Mouse (Mus musculus): ENCODE results near the gene Kcnj1. TPM values are rescaled to one million over a fixed set of nuclear protein-coding genes. Genes with fewer than 3 reads are reported as not detected.

The Kcnj1 gene
- polyA plus RNA-seq, 1 experiment from 2014 or later = not detected

DNA sequence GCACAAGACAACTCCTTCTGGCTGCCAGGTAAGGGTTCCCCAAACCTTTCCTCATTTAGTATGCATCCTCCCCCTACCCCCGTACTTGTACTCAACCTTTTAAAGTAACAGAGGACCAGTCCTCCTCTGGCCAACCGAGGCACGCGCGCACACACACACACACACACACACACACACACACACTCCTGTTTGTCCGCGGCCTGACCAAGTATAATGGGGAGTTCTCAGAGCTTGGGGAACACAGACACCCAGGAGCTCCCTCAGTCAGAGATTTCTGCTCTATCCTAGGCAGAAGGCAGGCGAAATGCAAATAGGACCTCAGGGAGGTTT, 36.4 kb downstream of the Kcnj1 start:
- ATAC-seq (ENCODE audit: insufficient read depth, low FRiP score) = no peak
- 17% methylated on average over 8 of the region's 8 CpGs for WGBS
- Histone ChIP-seq H3K4me3 (replicated peaks; ENCODE audit: low read length) (peak overlapping the region; percentile 46), H3K9ac (ENCODE audit: low read length) (peak overlapping the region; percentile 63; the same call in 1 of the 2 replicates), H3K36me3 (ENCODE audit: control insufficient read depth, insufficient read depth, low read length) (no peaks in the 10 kb centered on the region), H3K27ac (ENCODE audit: low read length) (no peak overlapping the region), H3K9me3 (replicated peaks; ENCODE audit: control insufficient read depth, low read length) (no peaks in the 10 kb centered on the region), H3K4me2 (ENCODE audit: low read depth, low read length) (peak overlapping the region; percentile 78), H3K27me3 (ENCODE audit: control insufficient read depth, insufficient read depth, low read length) (peaks cover 5% of the 10 kb centered on the region; the same call in 1 of the 2 replicates), H3K4me1 (ENCODE audit: control insufficient read depth, insufficient read depth, low read length) (no peaks in the 10 kb centered on the region; the same call in 1 of the 2 replicates)

DNA sequence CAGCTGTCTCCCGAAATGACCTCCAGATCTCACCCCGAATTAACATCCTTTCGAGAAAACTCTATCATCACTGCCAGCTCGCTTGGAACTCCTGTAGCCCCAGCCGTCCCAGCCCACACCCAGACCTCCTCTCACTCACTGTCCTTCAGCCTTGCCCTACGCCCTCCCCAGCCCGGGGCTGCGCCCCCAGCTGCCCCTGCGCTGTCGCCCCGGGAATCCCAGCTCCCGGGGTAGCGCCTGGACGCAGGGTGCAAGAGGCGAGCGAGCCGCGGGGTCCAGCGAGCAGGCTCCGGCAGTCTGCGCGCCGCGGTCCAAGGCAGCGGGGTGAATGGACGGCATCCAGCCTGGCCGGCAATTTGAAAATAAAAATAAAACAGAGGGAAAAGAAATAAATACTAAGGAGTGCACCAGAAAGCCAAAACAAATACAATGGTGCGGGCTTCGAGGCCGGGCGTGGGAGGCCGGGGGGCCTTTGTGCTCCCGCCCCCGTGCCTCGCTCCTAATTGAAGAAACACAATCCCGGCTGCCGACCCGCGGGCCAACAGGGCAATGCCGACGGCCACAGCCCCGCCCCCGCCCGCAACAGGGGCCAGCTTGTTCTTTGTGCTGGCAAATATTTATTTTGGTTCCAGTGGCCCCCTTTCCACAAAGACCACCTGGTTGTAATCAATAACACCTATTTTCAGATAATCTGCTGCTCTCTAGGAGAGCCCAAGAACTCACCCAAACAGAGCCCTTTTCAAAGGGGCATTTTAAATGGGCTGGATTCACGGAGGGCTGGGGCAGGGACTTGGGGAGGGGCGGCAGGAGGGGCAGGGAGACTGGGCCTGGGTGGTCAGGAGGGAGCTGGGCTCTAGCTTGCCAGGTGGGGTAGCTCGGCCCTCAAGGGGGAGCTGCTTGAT, 37.0 kb downstream of the Kcnj1 start:
- ATAC-seq (ENCODE audit: insufficient read depth, low FRiP score) = no peak
- H3K4me3 ChIP-seq (replicated peaks; ENCODE audit: low read length) = peak overlapping the region; percentile 46
- H3K36me3 ChIP-seq (ENCODE audit: control insufficient read depth, insufficient read depth, low read length) = no peaks in the 10 kb centered on the region
- H3K9ac ChIP-seq (ENCODE audit: low read length) = peak overlapping the region; percentile 63
- no peak overlapping the region for H3K27ac ChIP-seq (ENCODE audit: low read length)
- peak overlapping the region; percentile 78 for H3K4me2 ChIP-seq (ENCODE audit: low read depth, low read length)
- H3K4me1 ChIP-seq (ENCODE audit: control insufficient read depth, insufficient read depth, low read length) = no peaks in the 10 kb centered on the region; the same call in 1 of the 2 replicates
- WGBS = 4% methylated on average over 47 of the region's 47 CpGs
- H3K27me3 ChIP-seq (ENCODE audit: control insufficient read depth, insufficient read depth, low read length) = peaks cover 5% of the 10 kb centered on the region; the same call in 1 of the 2 replicates
- H3K9me3 ChIP-seq (replicated peaks; ENCODE audit: control insufficient read depth, low read length) = no peaks in the 10 kb centered on the region

DNA sequence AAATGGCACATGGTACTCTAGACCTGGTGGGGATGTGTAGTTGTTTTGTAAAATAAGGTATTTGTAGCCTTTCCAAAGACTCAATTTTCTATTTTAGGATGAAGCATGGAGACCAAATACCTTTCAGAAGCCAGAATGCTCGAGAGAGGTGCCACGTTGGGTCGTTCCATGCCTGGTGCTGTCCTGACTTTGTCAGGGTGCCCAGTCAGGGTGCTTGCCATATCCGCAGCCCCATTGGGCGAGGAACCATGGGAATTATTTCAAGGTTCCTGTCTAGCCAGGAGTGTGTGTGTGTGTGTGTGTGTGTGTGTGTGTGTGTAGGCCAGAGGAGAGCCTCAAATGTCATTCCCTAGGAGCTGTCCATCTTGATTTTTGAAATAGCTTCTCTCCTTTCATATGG, 38.4 kb downstream of the Kcnj1 start:
- no peaks in the 10 kb centered on the region; the same call in 1 of the 2 replicates for H3K4me1 ChIP-seq (ENCODE audit: control insufficient read depth, insufficient read depth, low read length)
- no peak overlapping the region for H3K4me2 ChIP-seq (ENCODE audit: low read depth, low read length)
- H3K4me3 ChIP-seq (replicated peaks; ENCODE audit: low read length) = no peak overlapping the region
- H3K9ac ChIP-seq (ENCODE audit: low read length) = no peak overlapping the region
- WGBS = 92% methylated on average over 5 of the region's 5 CpGs
- H3K27me3 ChIP-seq (ENCODE audit: control insufficient read depth, insufficient read depth, low read length) = peaks cover 5% of the 10 kb centered on the region; the same call in 1 of the 2 replicates
- H3K36me3 ChIP-seq (ENCODE audit: control insufficient read depth, insufficient read depth, low read length) = no peaks in the 10 kb centered on the region
- H3K27ac ChIP-seq (ENCODE audit: low read length) = no peak overlapping the region
- no peak for ATAC-seq (ENCODE audit: insufficient read depth, low FRiP score)
- H3K9me3 ChIP-seq (replicated peaks; ENCODE audit: control insufficient read depth, low read length) = no peaks in the 10 kb centered on the region

DNA sequence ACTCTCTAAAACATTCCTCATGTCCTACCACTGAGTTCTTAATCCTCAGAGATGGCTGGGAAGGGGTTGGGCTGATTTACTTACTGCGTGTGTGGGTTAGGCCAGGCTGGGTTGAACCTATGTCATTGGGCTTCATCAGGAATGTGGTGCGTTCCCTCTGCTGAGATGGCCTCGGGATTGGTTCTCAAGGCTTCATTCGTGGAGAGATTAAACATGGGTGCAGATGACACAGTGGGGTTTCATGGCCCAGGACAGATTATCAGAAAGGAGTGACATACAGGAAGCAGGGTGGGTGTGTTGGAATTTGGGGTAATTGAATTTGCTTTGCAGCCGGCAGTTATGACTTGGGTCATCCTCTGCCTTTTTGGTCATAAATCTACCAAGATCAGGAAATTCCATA, 39.2 kb downstream of the Kcnj1 start:
- Histone ChIP-seq H3K27ac (ENCODE audit: low read length) (no peak overlapping the region), H3K36me3 (ENCODE audit: control insufficient read depth, insufficient read depth, low read length) (no peaks in the 10 kb centered on the region), H3K9ac (ENCODE audit: low read length) (no peak overlapping the region), H3K9me3 (replicated peaks; ENCODE audit: control insufficient read depth, low read length) (no peaks in the 10 kb centered on the region), H3K4me3 (replicated peaks; ENCODE audit: low read length) (no peak overlapping the region), H3K27me3 (ENCODE audit: control insufficient read depth, insufficient read depth, low read length) (peaks cover 5% of the 10 kb centered on the region; the same call in 1 of the 2 replicates), H3K4me1 (ENCODE audit: control insufficient read depth, insufficient read depth, low read length) (no peaks in the 10 kb centered on the region; the same call in 1 of the 2 replicates), H3K4me2 (ENCODE audit: low read depth, low read length) (no peak overlapping the region)
- WGBS = 82% methylated on average over 5 of the region's 5 CpGs
- no peak for ATAC-seq (ENCODE audit: insufficient read depth, low FRiP score)

- H3K4me2 ChIP-seq (ENCODE audit: low read depth, low read length) = no peak overlapping the region
- H3K36me3 ChIP-seq (ENCODE audit: control insufficient read depth, insufficient read depth, low read length) = no peaks in the 10 kb centered on the region
- no peaks in the 10 kb centered on the region for H3K9me3 ChIP-seq (replicated peaks; ENCODE audit: control insufficient read depth, low read length)
- H3K9ac ChIP-seq (ENCODE audit: low read length) = no peak overlapping the region
- ATAC-seq (ENCODE audit: insufficient read depth, low FRiP score) = peak; percentile 69; the same call in 1 of the 2 replicates
- no peak overlapping the region for H3K4me3 ChIP-seq (replicated peaks; ENCODE audit: low read length)
- no peak overlapping the region for H3K27ac ChIP-seq (ENCODE audit: low read length)
- peaks cover under 1% of the 10 kb centered on the region; the same call in 1 of the 2 replicates for H3K27me3 ChIP-seq (ENCODE audit: control insufficient read depth, insufficient read depth, low read length)
- WGBS = 42% methylated on average over 10 of the region's 10 CpGs
- H3K4me1 ChIP-seq (ENCODE audit: control insufficient read depth, insufficient read depth, low read length) = no peaks in the 10 kb centered on the region; the same call in 1 of the 2 replicates
Measured at GRCm38 (mm10) chr9:32412836-32413580, 40.7 kb downstream of the Kcnj1 start.

GRCm38 (mm10) chr9:32414956-32415355, 42.7 kb downstream of the Kcnj1 start:
- no peaks in the 10 kb centered on the region for H3K9me3 ChIP-seq (replicated peaks; ENCODE audit: control insufficient read depth, low read length)
- H3K4me3 ChIP-seq (replicated peaks; ENCODE audit: low read length) = no peak overlapping the region
- no peak overlapping the region for H3K4me2 ChIP-seq (ENCODE audit: low read depth, low read length)
- H3K9ac ChIP-seq (ENCODE audit: low read length) = no peak overlapping the region
- no peak for ATAC-seq (ENCODE audit: insufficient read depth, low FRiP score)
- H3K36me3 ChIP-seq (ENCODE audit: control insufficient read depth, insufficient read depth, low read length) = no peaks in the 10 kb centered on the region
- H3K4me1 ChIP-seq (ENCODE audit: control insufficient read depth, insufficient read depth, low read length) = no peaks in the 10 kb centered on the region
- WGBS = 89% methylated on average over 1 of the region's 1 CpGs
- H3K27me3 ChIP-seq (ENCODE audit: control insufficient read depth, insufficient read depth, low read length) = no peaks in the 10 kb centered on the region
- H3K27ac ChIP-seq (ENCODE audit: low read length) = no peak overlapping the region

GRCm38 (mm10) chr9:32415952-32416351, 43.7 kb downstream of the Kcnj1 start:
- Histone ChIP-seq H3K4me3 (replicated peaks; ENCODE audit: low read length) (no peak overlapping the region), H3K27ac (ENCODE audit: low read length) (no peak overlapping the region), H3K27me3 (ENCODE audit: control insufficient read depth, insufficient read depth, low read length) (no peaks in the 10 kb centered on the region), H3K36me3 (ENCODE audit: control insufficient read depth, insufficient read depth, low read length) (no peaks in the 10 kb centered on the region), H3K4me2 (ENCODE audit: low read depth, low read length) (no peak overlapping the region), H3K9me3 (replicated peaks; ENCODE audit: control insufficient read depth, low read length) (no peaks in the 10 kb centered on the region), H3K9ac (ENCODE audit: low read length) (no peak overlapping the region), H3K4me1 (ENCODE audit: control insufficient read depth, insufficient read depth, low read length) (no peaks in the 10 kb centered on the region)
- no peak for ATAC-seq (ENCODE audit: insufficient read depth, low FRiP score)
- WGBS = 90% methylated on average over 3 of the region's 3 CpGs

GRCm38 (mm10) chr9:32417466-32418116, 45.3 kb downstream of the Kcnj1 start:
- Histone ChIP-seq H3K4me3 (replicated peaks; ENCODE audit: low read length) (no peak overlapping the region), H3K4me1 (ENCODE audit: control insufficient read depth, insufficient read depth, low read length) (no peaks in the 10 kb centered on the region), H3K9ac (ENCODE audit: low read length) (no peak overlapping the region), H3K4me2 (ENCODE audit: low read depth, low read length) (no peak overlapping the region), H3K27ac (ENCODE audit: low read length) (no peak overlapping the region), H3K9me3 (replicated peaks; ENCODE audit: control insufficient read depth, low read length) (no peaks in the 10 kb centered on the region), H3K36me3 (ENCODE audit: control insufficient read depth, insufficient read depth, low read length) (no peaks in the 10 kb centered on the region), H3K27me3 (ENCODE audit: control insufficient read depth, insufficient read depth, low read length) (no peaks in the 10 kb centered on the region)
- 49% methylated on average over 8 of the region's 8 CpGs for whole genome bisulfite sequencing
- no peak for ATAC-seq (ENCODE audit: insufficient read depth, low FRiP score)

All from stomach, embryonic 16.5 days (tissue).